Mouse (Mus musculus): ENCODE data around the gene 1700001K19Rik.

- no peak for TF ChIP-seq CTCF (IDR thresholded peaks at IDR 0.05)
- no peak for TF ChIP-seq POLR2A (IDR thresholded peaks at IDR 0.05; ENCODE audit: insufficient read depth, low read depth, low read length)
Observed at GRCm38 (mm10) chr12:110687894-110688734, 5.7 kb upstream of the 1700001K19Rik start.

Measured in heart, adult 2 months (tissue).